Mouse (Mus musculus): ENCODE measurements around the gene Cacna1e. TPM values are rescaled to one million over a fixed set of nuclear protein-coding genes. Genes with fewer than 3 reads are reported as not detected.
A peak's percentile ranks its signal among the peaks of the same experiment; 100 is the strongest.

Cacna1e gene
- total RNA-seq, 2 experiments from 2014 or later = 2.1 to 3.2 TPM

DNA sequence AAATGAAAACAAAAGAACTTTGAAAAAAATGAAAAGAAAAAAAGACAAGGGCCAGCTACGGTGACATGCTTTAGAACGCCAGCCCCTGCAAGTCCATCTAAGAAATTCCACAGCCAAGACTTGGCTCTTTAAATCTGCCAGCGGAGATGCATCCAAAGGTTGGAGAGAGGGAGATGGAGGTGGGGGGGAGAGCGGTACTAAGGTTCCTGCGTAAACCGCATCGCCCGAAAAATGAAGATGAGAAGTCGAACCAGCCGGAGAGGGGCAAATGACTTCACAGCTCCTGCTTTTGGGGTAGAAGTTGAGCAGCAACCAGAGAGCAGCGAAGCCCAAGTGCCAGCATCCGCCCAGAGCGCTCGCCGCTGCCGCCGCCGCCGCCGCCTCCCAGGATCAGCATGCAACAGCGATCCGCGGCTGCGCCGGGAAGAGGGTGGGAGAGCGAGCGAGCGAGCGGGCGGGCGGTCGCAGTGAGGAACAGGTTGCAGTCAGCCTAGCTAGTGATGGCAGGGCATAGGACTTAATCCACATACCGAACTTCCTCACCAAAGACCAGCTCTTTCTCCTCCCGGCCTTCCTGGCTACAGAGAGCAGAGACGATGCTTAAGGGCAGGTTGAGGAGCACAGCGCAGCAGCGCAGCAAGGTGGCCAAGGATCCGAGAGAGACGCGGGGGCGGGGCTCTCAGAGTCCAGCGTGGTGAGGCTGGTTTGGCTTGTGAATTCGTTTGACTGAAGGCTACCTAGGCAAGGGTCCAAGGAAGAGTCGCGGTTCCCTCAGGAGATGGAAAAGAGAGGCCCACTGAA lies 157.7 kb downstream of the Cacna1e start:
- ATAC-seq (replicated peaks; ENCODE audit: low FRiP score, low TSS enrichment, poor library complexity, severe bottlenecking) = peak; percentile 59

DNA sequence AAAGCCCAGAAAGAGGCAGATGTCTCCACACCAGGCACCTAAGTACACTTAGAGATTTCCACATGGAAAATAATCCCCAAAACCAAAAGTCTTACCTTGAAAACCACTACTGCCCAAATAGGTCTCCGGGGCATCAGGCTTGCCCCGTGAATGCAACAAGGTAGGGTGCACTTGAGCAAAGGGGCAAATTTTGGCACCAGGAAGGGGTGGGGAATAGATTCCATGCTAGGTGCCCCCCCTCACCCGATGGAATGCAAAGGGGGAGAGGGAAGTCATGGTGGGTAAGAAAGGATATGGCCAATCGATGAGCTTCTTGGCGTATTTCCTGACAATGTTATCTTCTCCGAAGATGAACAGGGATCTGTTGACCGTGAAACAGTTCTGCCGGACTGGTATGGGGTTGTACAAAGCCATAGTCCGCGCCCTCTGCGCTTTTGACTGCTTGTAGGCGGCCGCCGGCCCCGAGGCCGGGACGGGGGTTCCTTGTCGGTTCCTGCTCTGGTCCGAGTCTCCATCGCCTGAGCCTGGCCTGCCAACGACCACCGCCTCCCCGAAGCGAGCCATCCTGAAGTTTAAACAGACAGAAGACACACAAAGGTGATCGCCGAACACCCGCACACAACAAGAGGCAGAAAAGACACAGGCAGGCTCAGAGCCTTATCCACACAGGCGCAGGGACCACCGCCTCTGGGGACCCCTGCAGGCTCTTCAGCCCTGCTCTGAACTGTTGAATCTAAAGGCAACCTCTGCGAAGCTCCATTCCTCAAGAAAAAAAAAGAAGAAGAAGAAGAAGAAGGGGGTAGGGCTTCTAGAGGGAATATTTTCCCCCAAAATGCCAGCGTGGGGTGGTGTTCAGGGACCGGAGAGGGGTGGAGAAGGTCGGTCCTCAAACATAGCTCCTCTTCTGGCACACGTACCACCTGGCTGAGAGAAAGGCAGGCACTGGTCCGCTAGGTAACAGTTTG lies 158.7 kb downstream of the Cacna1e start:
- no peak for ATAC-seq (replicated peaks; ENCODE audit: low FRiP score, low TSS enrichment, poor library complexity, severe bottlenecking)

DNA sequence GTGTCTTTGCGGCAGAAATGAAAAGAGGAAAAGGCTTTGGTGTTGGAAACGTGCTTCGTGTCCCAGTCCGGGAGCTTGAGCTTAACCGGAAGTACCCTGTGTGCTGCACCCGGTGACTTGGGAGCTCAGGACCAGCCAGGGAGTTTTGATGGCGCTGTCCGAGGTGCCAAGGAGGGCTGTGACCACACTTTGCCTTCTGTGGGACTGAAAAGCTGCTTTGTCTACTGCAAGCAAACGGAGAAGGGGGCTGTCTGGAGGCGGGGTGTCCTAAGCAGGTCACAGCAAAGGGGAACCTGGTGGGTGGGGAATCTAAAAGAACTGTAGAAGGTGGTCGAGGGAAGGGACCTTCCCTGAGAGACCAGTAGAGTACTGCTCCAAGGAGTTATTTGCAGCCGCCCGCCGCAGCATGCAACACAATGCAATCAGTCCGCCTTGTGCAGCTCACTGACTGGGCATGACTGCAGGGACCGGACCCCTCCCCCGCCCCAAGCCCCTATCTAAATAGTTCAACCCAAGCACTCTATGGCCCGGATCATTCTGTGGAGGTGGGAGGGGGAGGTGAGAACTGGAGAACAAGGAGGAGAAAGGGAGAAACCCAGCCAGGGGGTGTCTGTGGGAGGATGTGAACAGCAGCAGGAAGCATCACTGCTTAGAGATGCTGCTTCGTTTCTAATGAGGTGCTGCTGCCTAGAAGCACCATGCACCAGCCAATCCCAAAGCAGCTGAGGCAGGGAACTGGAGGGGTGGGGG lies 160.6 kb downstream of the Cacna1e start:
- no peak for ATAC-seq (replicated peaks; ENCODE audit: low FRiP score, low TSS enrichment, poor library complexity, severe bottlenecking)

DNA sequence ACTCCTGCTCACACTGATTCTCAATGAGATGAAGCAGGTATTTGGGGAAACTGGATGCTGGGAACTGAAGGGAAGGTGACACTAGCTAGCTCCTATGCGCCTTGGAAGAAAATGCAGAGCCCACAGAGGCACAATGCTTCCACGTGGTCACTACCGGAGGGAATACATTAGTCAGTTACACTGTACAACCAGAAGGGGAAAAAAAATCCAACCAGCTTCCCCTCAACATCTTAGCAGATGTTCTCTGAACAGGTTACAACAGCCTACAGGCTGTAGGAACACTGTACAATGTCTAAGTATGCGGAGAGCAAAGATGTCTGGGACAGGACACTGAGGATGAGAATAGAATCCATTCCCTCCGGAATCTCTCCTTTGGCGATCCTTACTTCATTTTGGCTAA lies 161.2 kb downstream of the Cacna1e start:
- no peak for ATAC-seq (replicated peaks; ENCODE audit: low FRiP score, low TSS enrichment, poor library complexity, severe bottlenecking)

DNA sequence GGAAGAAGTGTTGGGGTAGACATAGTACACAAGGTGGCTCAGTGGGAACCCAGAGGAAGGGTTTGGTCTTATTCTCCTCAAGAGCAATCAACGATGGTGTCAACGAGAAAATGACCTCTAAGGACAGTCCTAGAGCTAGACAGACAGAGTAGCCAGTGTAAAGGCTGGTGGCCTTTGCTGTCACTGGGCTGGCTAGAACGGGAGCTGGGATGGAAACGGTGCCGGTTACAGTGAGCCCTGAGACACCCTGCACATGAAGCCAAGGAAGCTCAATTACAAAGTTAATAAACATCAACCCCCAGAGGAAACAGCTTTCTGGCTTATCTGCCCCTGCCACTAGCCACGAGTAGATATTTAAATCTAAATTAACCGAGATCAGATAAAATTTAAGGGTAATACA lies 168.7 kb downstream of the Cacna1e start:
- no peak for ATAC-seq (replicated peaks; ENCODE audit: low FRiP score, low TSS enrichment, poor library complexity, severe bottlenecking)

DNA sequence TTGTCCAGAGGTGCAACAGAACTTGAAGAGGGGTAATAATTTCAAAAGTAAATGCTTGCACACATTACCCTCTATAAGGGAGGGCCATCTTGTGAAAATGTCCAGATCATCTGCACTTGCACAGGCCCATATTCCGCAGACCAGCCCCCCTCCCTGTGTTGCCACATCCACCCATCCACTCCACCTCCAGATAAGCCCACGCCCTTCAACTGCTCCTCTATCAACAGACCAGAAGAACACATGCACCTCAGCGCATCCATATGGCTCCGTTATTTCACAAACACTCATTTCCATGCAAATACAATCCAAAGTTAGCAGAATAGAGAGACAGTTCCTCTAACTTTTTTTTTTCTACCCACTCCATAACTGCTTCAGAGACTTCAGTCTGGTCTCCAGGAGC lies 171.6 kb downstream of the Cacna1e start:
- peak; percentile 86 for ATAC-seq (replicated peaks; ENCODE audit: low FRiP score, low TSS enrichment, poor library complexity, severe bottlenecking)

DNA sequence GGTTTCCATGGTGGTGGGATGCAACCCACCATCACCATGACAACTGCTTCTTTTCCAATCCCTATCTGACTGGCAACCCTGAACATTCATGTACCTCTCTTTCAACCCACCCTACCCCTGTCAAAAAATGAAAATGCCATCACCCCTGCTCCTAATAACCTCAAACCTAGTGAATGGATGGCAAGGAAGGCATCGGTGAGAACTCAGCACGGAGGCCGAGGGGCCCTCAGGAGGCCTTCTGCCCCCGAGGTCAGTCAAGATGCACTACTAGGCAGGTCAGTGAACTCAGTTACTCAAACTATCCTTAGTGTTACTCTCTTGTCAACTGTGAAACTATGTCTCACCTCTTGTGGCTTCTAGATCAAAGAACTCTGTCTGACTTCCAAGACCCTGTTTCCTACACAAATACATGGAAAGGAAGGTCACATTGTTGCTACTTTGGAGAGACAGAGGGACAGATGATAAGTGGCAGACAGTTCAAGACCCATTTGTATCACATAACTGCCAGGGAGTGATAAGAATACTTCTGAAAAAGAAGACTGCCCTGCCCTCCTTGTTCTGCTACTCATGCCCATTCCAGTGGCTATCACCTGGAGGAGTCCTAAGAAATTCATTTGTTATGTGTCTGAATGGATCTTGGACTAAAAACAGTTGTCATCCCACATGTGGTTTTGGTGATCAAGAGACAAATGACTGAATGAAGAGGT lies 176.6 kb downstream of the Cacna1e start:
- peak; percentile 54 for ATAC-seq (replicated peaks; ENCODE audit: low FRiP score, low TSS enrichment, poor library complexity, severe bottlenecking)

DNA sequence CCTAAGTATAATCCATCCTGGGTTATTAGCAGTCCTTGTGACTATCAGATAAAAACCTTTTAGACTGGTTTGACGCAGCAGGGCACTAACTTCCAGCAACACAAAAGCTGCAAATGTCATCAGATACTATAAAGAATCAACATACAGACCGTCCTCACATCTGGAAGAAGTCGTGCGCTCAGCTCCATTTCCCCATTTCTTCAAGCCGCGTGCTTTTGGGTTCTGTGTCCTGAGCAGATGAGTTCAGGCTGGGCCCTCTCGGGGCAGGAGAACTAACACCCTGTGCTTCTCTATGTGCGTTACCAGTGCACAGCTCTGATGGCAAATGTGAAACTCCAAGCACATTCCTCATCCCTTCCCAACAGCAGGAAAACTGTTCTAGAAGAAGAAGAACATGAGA lies 177.3 kb downstream of the Cacna1e start:
- no peak for ATAC-seq (replicated peaks; ENCODE audit: low FRiP score, low TSS enrichment, poor library complexity, severe bottlenecking)

DNA sequence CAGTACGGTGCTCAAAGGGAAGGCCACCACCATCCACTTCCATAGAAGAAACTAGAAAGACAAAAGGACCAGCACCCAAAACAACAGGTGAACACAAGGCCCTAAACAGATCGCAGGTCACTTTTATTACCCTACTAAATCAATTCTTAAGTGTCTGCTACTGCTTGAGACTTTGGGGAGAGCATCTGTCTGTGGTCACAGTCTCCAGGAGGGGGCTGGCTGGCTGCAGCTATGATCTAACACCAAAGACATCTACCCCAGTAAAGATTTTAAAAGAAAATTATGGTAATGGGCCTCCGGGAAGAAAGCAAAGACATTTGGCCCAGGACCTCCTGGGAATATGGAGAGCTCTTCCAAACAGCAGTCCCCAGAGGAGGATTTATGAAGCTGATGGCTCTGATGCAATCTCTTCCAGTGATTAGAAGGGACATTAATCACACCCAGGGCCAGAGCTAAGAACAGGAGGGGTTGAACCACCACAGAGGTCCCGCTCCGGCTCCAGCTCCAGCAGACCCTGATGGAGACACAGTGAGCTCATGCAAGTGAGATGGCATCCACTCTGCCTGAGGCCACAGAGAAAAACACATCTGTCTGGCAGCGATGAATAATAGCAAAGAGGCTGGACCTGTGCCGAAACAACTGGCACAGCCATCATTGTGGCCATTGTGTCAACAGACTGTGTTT lies 178.3 kb downstream of the Cacna1e start:
- no peak for ATAC-seq (replicated peaks; ENCODE audit: low FRiP score, low TSS enrichment, poor library complexity, severe bottlenecking)

DNA sequence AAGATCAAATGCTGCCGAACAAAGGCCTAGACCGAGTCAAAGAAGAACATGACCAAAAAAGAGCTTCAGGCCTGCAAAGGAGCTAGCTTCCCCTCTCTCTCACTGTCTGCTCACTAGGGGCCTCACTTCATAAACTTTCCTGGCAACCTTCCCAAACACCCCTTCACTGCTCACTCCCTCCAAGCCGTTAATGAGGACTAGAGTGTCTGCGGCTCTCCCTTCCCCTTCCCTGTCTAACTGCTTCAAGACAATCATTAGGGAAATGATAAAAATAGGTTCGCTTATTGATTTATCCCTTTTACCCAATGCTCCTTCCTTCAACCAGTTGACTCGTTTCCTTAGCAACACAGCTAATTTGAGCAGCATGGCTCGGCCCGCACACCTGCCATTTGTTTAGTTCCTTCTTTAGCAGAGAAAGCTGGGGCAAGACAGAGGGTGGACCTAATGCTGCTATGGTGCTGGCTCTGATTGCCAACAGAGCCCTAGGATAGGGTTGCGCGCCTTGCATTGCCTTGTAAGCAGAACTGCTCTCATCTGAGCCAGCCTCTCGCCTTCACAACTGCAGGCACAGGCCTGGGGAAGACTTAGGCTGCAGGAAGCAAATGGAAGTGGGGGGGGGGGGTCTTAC lies 179.6 kb downstream of the Cacna1e start:
- no peak for ATAC-seq (replicated peaks; ENCODE audit: low FRiP score, low TSS enrichment, poor library complexity, severe bottlenecking)

DNA sequence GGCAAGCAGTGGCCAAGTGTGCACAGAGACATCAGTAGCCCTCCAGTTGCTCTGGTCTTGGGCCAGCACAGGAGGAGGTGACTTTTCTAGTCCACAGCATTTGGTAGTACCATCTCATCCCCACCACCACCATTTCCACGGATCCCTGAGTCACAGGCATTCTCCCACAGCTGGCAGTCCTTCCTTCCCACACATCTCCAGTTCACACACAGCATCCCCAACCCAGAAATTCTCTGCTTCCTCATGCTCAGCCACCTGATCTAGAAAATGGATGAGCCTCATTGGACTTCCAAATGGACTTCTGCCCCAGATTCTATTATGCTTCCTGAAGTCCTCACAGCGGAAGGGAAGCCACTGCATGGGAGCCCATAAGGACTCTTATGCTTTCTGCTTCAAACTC lies 181.7 kb downstream of the Cacna1e start:
- no peak for ATAC-seq (replicated peaks; ENCODE audit: low FRiP score, low TSS enrichment, poor library complexity, severe bottlenecking)

DNA sequence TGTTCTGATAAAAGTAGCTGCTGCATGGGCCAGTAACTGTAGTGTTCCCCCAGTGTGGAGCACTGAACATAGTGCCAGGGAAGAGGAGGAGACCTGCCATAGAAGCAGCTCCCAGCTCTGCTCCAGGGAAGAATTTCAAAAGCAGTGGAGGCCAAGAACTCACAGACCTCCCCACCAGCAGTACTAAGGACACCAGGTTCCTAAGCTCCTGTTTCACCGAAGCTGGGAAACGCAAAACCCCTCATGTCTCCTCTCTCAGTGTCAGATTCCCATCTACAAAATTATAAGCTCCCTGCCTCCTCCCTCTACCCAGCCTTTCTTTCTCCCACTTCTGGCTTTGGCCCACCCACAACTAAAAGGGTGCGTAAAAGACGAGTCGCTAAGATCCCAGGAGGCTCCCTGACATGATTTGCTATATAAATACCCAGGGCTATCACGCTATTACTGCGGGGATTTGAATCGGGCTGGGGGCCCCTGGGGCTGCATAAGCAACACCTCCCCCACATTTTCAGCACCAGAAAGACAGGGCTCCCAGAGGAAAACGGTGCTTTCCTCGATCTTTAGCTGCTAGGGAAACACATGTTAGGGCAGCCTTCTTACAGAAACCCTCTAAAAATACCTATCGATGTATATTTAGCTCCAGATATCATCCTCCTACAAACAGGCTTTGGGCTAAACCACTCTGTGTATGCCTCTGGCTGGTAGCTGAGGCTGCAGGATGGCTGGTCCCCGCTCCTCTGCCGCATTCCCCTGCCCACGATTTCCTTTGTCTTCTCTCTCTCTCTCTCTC lies 195.2 kb downstream of the Cacna1e start:
- ATAC-seq (replicated peaks; ENCODE audit: low FRiP score, low TSS enrichment, poor library complexity, severe bottlenecking) = peak; percentile 14; the same call in 1 of the 2 replicates

DNA sequence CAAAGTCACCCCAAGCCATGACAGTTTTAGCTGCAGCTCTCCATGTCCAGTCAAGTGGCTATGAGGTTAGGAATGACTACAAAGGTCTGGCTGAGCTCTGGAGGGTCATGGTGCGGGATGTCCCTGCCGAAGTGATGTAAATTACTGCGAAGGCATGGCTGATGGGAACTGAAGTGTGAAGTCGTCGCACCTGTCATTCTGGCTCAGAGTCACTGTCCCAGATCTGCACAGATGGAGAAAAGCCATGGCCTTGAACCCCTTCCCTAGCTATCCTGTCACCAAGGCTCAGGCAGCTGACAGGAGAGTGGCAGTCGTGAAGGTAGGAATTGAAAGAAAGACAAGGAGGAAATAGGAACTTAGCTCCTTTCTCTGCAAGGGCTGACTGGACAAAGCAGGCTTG lies 197.4 kb downstream of the Cacna1e start:
- ATAC-seq (replicated peaks; ENCODE audit: low FRiP score, low TSS enrichment, poor library complexity, severe bottlenecking) = no peak

DNA sequence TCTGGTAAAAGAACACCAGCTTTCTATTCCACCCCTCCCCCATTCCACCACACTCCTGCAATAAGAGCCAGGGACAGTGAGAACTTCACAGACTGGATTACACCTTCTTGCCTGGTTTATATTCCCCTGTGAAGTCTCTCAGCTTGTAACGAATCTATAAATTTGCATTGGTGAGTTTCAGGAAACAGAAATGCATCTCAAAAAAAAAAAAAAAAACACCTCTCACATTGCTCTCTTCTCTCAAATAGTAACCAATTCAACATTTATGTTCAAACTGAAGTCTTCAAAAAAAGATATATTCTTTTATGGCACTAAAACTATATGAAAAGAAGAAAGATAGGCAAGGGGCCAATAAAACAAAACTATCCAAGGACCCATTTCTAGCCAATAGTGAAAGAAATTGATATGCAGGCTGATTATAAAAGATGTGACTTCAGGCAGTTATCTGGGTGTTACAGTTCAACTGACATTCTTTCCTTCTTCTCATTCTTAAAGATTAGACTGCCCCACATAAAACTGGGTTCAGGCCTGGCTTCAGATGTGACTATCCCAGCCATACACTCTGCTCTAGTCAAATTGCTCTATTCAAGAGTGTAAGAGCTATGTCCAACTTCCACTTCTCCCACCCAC lies 200.7 kb downstream of the Cacna1e start:
- ATAC-seq (replicated peaks; ENCODE audit: low FRiP score, low TSS enrichment, poor library complexity, severe bottlenecking) = peak; percentile 93

DNA sequence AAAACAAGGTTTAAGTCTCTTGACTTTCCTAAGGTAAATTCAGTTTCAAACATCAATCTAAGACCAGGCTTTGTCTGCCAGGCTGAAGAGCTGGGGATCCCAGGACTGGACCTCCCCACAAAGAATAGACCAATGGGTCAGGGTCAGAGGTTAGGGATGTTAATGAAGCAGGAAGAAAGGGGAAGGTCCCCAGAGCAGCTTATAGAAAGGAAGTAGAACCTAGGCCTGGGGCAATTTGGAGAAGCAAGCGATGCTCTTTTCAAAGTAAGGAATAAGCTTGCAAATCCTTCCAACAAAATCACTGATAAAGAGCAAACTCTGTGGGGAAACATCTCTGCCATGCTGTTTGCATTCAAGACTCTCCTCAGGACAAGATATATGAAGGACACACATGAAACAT lies 205.3 kb downstream of the Cacna1e start:
- no peak for ATAC-seq (replicated peaks; ENCODE audit: low FRiP score, low TSS enrichment, poor library complexity, severe bottlenecking)

DNA sequence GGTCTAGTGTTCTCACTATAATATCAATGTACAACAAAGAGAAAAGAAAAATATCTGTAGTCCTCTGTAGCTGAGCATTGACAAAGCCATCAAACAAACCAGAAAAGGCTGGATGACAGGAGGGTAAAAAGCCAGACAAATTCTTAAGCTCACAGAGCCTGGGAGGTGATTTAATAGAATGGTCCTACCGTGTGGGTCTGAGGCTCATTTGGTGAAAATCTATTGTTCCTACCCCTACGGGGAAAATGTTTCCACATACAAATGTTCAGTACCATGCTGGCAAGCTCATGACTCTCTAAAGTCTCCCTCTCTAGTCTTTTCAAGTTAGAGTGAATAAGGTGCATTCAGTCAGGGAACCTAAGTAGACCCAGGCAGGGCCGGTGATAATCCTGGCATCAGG lies 206.2 kb downstream of the Cacna1e start:
- ATAC-seq (replicated peaks; ENCODE audit: low FRiP score, low TSS enrichment, poor library complexity, severe bottlenecking) = no peak

DNA sequence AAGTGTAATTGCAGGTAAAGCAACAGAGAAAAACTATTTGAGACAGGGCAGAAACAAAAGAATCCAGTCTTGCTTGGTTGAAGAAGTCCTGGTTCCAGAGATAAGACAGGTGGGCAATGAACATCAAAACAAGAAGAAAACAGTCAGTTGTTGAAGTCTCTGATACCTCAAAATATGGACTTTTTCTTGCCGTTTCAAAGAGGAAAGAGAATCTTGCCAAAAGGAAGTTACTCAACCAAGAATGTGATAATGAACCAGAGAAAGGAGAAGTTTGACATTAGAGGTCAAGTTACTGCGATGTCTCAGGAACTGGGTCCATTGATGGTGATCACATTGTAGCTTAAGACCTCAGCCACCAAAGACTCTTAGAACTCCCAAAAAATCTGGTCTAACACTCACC lies 206.6 kb downstream of the Cacna1e start:
- no peak for ATAC-seq (replicated peaks; ENCODE audit: low FRiP score, low TSS enrichment, poor library complexity, severe bottlenecking)
